Mouse (Mus musculus): Measurements from ENCODE around the gene Slc4a8.
"Not testable (repeated sequence)": the region's sequence is repeated elsewhere in the genome, so short reads cannot be mapped to it uniquely, and the experiment has no call there.

The Slc4a8 gene

GRCm38 (mm10) chr15:100743238-100743637, 18.3 kb upstream of the Slc4a8 start:
- no peak for DNase-seq (ENCODE audit: low spot score)

GRCm38 (mm10) chr15:100746478-100747120, 14.9 kb upstream of the Slc4a8 start:
- no peak for DNase-seq (ENCODE audit: low spot score)

GRCm38 (mm10) chr15:100747121-100747963, 14.2 kb upstream of the Slc4a8 start:
- no peak for DNase-seq (ENCODE audit: low spot score)

GRCm38 (mm10) chr15:100748584-100748983, 13.0 kb upstream of the Slc4a8 start:
- no peak for DNase-seq (ENCODE audit: low spot score)

GRCm38 (mm10) chr15:100749751-100750538, 11.6 kb upstream of the Slc4a8 start:
- no peak for DNase-seq (ENCODE audit: low spot score)

- DNase-seq (ENCODE audit: low spot score), result no peak
Measured at GRCm38 (mm10) chr15:100752439-100752838, 9.1 kb upstream of the Slc4a8 start.

GRCm38 (mm10) chr15:100753045-100753444, 8.5 kb upstream of the Slc4a8 start:
- DNase-seq (ENCODE audit: low spot score), result no peak

- no peak for DNase-seq (ENCODE audit: low spot score)
Measured at GRCm38 (mm10) chr15:100754041-100754440, 7.5 kb upstream of the Slc4a8 start.

- DNase-seq (ENCODE audit: low spot score), result peak; percentile 56
Measured at GRCm38 (mm10) chr15:100754805-100755497, 6.6 kb upstream of the Slc4a8 start.

- no peak for DNase-seq (ENCODE audit: low spot score)
Measured at GRCm38 (mm10) chr15:100755498-100755859, 6.1 kb upstream of the Slc4a8 start.

GRCm38 (mm10) chr15:100755881-100756624, 5.5 kb upstream of the Slc4a8 start:
- no peak for DNase-seq (ENCODE audit: low spot score)

GRCm38 (mm10) chr15:100757527-100757978, 4.0 kb upstream of the Slc4a8 start:
- peak; percentile 72 for DNase-seq (ENCODE audit: low spot score)

GRCm38 (mm10) chr15:100759286-100759685, 2.3 kb upstream of the Slc4a8 start:
- no peak for DNase-seq (ENCODE audit: low spot score)

- DNase-seq (ENCODE audit: low spot score), result no peak
Measured at GRCm38 (mm10) chr15:100761036-100761418, 520 bp upstream of the Slc4a8 start.

- no peak for DNase-seq (ENCODE audit: low spot score)
Measured at GRCm38 (mm10) chr15:100762649-100763048, 1.1 kb downstream of the Slc4a8 start.

- no peak for DNase-seq (ENCODE audit: low spot score)
Measured at GRCm38 (mm10) chr15:100764163-100764951, 2.8 kb downstream of the Slc4a8 start.

- DNase-seq (ENCODE audit: low spot score), result no peak
Measured at GRCm38 (mm10) chr15:100766826-100767225, 5.3 kb downstream of the Slc4a8 start.

GRCm38 (mm10) chr15:100767851-100768250, 6.3 kb downstream of the Slc4a8 start:
- DNase-seq (ENCODE audit: low spot score), result no peak

GRCm38 (mm10) chr15:100769023-100769422, 7.5 kb downstream of the Slc4a8 start:
- DNase-seq (ENCODE audit: low spot score), result not testable (repeated sequence)

GRCm38 (mm10) chr15:100770338-100770737, 8.8 kb downstream of the Slc4a8 start:
- DNase-seq (ENCODE audit: low spot score), result no peak
